Mouse (Mus musculus): ENCODE results near the gene Wdr34. TPM values are rescaled to one million over a fixed set of nuclear protein-coding genes. Genes with fewer than 3 reads are reported as not detected.
"Not testable (repeated sequence)": the region's sequence is repeated elsewhere in the genome, so short reads cannot be mapped to it uniquely, and the experiment has no call there.

Wdr34 gene
- total RNA-seq, 2 experiments from 2014 or later, result 4.4 to 5.0 TPM

DNA sequence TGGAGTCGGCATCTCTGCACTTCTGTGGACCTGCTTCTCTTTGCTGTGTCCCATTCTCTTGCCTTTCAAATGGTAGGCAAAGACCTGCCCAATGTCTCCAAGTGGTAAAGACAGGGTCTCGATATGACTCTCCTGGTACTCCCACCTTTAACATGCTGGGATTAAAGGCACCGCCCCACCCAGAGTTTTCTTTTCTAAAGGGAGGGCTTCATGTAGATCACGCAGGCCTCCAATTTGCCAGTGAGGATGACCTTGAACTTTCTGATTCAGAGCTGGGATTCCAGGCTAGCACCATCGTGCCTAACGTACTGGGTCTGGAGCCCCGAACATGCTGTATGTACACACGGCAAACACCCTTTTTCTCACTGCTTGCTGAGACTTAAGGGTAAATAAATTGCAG is 14.6 kb upstream of the Wdr34 start:
- TF ChIP-seq CTCF (IDR thresholded peaks at IDR 0.05), result no peak
- Histone ChIP-seq H3K4me3 (peak overlapping the region; percentile 86), H3K27ac (peak overlapping the region; percentile 94)
- intact Hi-C loops (cut with DNase I), result loop anchor here (2.0 kb wide), 1 partner anchor 14 kb away; the partner anchor contains the start of gene Wdr34
- DNase-seq, result no peak

DNA sequence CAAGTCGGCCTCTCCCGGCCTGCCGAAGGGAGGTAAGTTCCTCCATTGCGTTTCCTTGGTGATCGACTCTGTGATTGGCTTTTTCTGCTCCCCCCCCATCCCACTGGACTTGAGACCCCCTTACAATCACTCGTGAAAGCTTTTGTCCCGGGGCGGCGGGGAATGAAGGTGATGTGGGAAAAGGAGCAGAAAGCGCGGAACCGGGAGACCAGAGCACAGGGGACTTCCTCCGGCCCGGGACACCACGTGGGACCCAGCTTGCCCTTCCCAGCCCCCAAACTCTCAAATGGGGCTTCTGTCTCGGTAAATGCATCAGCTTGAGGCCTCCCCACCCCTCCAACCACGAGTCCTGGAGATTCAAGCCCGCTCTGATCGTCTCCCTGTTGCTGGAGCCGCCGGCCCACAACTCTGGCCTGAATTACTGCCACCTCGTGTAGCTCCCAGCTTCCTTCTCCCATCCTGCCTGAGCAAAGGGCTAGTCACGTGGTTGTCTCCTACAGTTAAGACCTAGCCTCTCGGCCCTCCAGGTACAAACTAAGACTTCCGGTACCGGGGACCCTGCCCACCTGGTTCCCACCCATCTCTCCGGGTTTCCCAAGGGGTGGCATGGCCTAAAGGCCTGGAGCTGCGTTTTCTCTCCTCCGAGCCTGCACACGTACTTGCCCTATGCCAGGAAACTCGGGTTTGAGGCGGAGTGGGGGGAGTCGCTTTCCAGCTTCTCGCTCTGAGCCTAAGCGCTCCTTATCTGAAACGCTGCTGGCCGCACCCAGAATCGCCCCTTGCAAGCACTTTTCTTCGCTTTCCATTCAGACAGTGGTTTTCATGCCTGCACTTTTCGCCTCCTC is 13.8 kb upstream of the Wdr34 start:
- DNase-seq, result peak; percentile 66
- H3K4me3 ChIP-seq, result peak overlapping the region; percentile 86
- 0 out of 2 replicates have a peak, but pooled peaks have one; percentile 2 for TF ChIP-seq CTCF (IDR thresholded peaks at IDR 0.05)
- intact Hi-C loops (cut with DNase I), result loop anchor here (2.0 kb wide), 1 partner anchor 14 kb away; the partner anchor contains the start of gene Wdr34
- peak overlapping the region; percentile 94 for H3K27ac ChIP-seq

DNA sequence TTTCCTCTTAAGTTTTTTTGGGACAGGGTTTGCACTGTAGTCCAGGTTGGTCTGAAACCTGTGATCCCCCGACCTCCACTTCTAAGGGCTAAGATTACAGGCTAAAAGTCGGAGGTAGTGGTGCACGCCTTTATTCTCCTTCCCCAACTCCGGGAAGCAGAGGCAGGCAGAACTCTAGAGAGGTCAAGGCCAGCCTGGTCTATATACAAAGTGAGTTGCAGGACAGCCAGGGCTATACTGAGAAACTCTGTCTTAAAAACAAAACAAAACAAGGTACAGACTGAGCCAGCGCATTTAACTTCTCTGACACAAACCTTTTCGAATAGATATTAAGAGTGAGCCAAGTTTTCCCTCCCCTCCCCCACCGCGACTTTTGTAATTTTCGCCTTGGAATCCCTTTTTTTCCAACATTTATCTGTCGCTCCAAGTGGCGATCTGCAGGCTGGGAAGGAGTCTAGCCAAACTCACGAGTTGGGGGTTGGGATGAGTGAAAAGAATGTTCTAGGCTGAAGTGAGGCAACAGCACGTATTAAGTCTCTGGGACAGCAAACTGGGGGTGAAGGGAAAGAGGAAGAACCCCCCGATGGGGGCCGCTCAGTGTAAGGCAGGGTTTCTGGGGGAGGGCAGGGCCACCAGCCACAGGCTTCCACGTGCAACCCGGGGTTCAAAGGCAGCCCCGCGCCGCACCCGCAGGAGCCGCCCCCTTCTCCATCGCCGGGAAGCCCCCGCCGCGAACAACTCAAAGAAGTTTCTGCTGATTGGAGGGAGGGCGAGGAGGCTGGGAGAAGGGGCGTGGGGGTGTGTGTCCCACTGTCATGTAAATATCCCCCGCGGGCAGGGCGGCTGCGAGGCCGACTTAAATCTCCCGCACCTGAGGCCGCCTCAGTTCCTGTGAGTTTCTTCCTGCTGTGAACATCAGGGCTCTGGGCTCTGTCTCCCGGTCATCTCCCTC is 12.8 kb upstream of the Wdr34 start:
- intact Hi-C loops (cut with DNase I), result loop anchor here (2.0 kb wide), 1 partner anchor 13 kb away; the partner anchor contains the start of gene Wdr34
- peak overlapping the region; percentile 94 for H3K27ac ChIP-seq
- TF ChIP-seq CTCF (IDR thresholded peaks at IDR 0.05), result no peak
- peak; percentile 40 for DNase-seq
- peak overlapping the region; percentile 86 for H3K4me3 ChIP-seq

DNA sequence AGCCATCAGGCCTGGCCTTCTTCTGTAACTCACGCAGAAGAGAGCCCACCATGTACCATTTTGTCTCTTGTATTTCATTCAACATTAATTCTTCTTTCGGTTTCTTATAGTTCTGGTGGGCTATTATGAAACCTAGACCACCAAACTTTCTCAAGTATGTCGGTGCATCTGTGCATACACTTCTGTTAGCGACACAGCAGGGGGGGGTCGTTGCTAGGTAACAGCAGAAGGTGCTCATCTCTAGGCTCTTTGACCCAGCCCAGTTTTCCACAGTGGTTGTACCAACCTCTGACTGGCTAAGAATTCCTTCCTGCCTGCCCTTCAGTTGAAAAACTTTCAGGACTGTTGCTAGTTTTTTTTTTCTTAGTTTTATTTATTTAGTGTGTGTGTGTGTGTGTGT is 9.7 kb upstream of the Wdr34 start:
- no peak overlapping the region for H3K4me3 ChIP-seq
- H3K27ac ChIP-seq, result no peak overlapping the region
- DNase-seq, result no peak
- intact Hi-C loops (cut with DNase I), result no loop called here
- no peak for TF ChIP-seq CTCF (IDR thresholded peaks at IDR 0.05)

DNA sequence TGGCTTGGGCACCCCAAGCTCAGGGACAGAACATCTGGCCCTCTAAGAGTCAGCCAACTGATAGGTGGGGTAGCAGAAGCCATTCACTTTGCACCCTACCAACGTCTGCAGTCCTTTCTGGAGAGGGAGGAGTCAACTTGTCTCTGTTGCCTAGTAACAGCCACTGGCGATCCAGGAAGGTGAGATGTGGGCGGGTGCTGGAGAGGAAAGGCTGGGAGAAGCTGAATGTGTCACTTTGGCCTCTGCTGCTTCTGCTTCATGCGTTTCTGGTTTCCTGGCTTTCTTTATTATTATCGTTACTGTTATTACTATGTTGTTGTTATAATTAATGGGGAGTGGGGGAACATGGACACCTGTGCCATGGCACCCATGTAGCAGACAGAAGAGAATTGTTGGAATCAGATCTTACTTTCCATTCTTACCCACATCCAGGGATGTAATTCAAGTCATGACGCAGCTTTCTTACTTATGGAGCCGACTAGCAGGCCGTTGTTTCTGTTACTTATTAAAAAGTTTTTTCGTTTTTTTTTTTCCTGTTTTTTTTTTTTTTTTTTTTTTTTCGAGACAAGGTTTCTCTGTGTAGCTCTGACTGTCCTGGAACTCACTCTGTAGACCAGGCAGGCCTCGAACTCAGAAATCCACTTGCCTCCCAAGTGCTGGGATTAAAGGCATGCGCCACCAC is 8.7 kb upstream of the Wdr34 start, which contains the start of gene Set:
Set (plus strand) TSS at position 156 of the 682 bp plus-strand sequence.
- no peak for TF ChIP-seq CTCF (IDR thresholded peaks at IDR 0.05)
- Histone ChIP-seq H3K4me3 (no peak within 1 kb of the TSS), H3K27ac (no peak within 1 kb of the TSS)
- intact Hi-C loops (cut with DNase I), result no loop called here
- DNase-seq, result no peak

DNA sequence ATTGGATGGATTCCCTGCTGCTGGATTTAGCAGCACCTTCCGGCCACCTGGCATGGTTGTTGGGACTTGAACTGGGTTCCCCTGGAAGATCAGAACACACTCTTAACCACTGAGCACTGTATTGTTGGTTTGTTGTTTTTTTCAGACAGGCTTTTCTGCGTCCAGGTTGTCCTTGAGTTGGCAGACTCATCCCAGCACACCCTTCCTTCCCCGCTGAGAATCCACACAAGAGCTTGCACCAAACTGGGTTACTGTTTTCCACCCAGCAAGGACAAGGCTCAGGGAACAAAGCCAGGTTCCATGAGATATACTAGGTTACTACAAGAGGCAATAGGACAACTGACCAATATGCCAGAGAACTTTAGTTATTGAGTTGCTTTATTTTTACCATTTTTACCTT is 8.1 kb upstream of the Wdr34 start:
- TF ChIP-seq CTCF (IDR thresholded peaks at IDR 0.05), result no peak
- no peak for DNase-seq
- intact Hi-C loops (cut with DNase I), result no loop called here

DNA sequence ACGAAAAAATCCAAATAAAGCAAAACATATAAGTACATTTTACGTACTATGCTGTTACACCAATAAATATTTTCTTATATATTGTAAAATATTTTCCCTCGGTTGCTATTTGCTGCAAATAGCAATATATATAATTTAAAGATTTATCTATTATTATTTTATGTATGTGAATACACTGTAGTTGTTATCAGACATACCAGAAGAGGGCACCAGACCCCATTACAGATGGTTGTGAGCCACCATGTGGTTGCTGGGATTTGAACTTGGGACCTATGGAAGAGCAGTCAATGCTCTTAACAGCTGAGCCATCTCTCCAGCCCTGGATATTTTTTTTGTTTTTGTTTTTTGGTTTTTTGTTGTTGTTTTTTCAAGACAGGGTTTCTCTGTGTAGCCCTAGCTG is 6.6 kb upstream of the Wdr34 start:
- peak; percentile 25; the same call in 1 of the 2 replicates for TF ChIP-seq CTCF (IDR thresholded peaks at IDR 0.05)
- intact Hi-C loops (cut with DNase I), result not testable (repeated sequence)

More for the DNA sequence above, 8.1 kb upstream of the Wdr34 start:
- Histone ChIP-seq H3K4me3 (no peak overlapping the region), H3K27ac (no peak overlapping the region)

DNA sequence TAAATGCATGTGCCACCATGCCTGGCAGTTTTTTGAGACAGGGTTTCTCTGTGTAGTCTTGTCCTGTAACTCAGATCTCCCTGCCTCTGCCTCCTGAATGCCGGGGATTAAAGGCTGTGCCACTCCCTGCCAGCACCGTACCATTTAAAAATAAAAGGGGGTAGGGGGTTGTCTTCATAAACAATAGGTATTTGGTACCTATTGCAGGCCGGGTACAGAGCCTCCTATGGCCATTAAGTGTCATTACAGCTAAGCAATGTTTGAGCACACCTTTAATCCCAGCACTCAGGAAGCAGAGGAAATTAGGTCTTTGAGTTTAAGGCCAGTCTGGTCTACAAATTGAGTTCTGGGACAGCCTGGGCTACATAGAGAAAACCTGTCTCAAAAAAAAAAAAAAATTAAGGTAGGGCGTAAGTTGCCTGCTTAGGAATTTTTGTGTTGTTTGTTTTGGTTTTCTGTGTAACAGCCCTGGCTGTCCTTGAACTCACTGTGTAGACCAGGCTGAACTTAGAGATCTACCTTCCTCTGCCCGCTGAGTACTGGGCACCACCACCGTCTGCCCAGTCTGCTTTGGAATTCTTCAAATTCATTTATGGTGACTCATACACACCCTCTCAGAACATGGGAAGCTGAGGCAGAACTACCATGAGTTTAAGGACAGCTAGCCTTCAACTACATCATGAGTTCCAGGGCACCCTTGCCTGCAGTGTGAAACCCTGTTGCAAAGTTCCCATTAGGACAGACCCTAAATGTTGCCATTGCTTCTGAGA is 3.5 kb upstream of the Wdr34 start:
- no peak for DNase-seq
- TF ChIP-seq CTCF (IDR thresholded peaks at IDR 0.05), result peak; percentile 49
- intact Hi-C loops (cut with DNase I), result no loop called here
- H3K27ac ChIP-seq, result no peak overlapping the region
- no peak overlapping the region for H3K4me3 ChIP-seq

More for the DNA sequence above, 6.6 kb upstream of the Wdr34 start:
- not testable (repeated sequence) for DNase-seq, H3K27ac ChIP-seq, H3K4me3 ChIP-seq

DNA sequence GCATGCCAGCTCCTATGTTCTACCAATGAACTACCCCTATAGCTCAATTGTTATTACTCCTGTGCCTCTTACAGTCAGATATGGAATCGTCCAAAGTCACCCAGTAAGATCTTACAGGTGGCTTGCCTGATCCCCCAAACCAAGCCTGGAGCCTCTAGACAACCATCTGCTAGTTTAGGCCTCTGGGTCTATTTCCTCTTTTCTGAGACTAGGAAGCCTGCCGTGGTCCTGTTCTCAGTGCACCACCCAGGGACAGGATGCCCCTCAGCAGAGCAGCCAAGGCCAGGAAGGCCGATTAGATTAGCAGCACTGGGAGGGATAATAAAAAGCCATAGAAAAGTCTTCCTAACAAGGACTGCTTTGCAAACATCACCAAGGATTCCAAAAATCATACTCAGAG is 1.1 kb upstream of the Wdr34 start:
- no peak overlapping the region for H3K27ac ChIP-seq

DNA sequence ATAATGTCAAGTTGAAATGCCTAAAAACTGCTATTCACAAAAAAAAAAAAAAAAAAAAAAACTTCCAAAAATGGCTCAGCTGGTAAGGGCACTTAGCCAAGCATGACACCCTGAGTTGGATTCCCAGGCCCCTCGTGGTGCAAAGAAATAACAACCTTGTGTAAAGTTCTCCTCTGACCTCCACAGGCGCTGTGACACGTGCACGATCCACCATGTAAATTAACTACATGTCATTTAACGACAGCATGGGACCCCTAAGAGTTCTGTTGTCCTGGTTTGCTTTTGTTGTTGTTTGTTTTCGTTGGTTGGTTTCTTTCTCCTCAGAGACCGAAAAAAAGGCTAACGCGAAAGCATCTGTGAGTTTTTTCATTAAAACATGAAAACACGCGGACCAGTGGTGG is 580 bp downstream of the Wdr34 start:
- intact Hi-C loops (cut with DNase I), result loop anchor here (2.0 kb wide), 1 partner anchor 15 kb away; no protein-coding TSS in a partner anchor
- Histone ChIP-seq H3K4me3 (peak overlapping the region; percentile 81), H3K27ac (peak overlapping the region; percentile 97)
- no peak for DNase-seq
- no peak for TF ChIP-seq CTCF (IDR thresholded peaks at IDR 0.05)

More for the DNA sequence above, 1.1 kb upstream of the Wdr34 start:
- TF ChIP-seq CTCF (IDR thresholded peaks at IDR 0.05), result no peak
- no peak for DNase-seq
- H3K4me3 ChIP-seq, result no peak overlapping the region; the same call in 1 of the 2 replicates
- intact Hi-C loops (cut with DNase I), result loop anchor here (2.0 kb wide), 1 partner anchor 13 kb away; no protein-coding TSS in a partner anchor

DNA sequence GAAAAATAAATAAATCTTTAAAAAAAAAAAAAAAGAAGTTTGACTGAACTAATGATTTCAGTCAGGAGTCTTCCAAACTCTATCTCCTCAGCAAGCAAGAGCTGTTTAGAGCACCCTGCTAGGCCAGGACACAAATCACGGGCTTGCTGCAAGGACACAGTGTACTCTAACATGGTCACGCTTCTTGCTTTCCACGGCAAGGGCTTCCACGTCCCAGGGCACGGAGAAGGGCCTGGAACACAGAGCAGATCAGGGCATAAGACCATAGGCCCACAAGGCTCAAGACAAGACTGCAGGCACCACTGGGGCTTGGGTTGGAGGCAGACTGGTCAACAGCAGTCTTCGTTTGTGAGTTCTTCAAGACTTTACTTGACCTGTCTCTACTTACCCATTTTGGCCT is 1.6 kb downstream of the Wdr34 start:
- no peak for TF ChIP-seq CTCF (IDR thresholded peaks at IDR 0.05)
- no peak overlapping the region for H3K27ac ChIP-seq
- no peak for DNase-seq
- intact Hi-C loops (cut with DNase I), result no loop called here
- no peak overlapping the region for H3K4me3 ChIP-seq
